Mouse (Mus musculus): ENCODE results near the gene Tenm4. TPM values are rescaled to one million over a fixed set of nuclear protein-coding genes. Genes with fewer than 3 reads are reported as not detected.

The Tenm4 gene
- polyA plus RNA-seq, 1 experiment from 2014 or later = 45.6 TPM

GRCm38 (mm10) chr7:96666366-96666896 is 495.4 kb downstream of the Tenm4 start:
- no peaks in the 10 kb centered on the region for H3K9me3 ChIP-seq
- H3K4me3 ChIP-seq = no peak overlapping the region
- no peak for ATAC-seq (ENCODE audit: insufficient number of reproducible peaks, insufficient read depth, low FRiP score, low TSS enrichment, low read depth)
- WGBS = 74% methylated on average over 8 of the region's 8 CpGs
- H3K27me3 ChIP-seq = no peaks in the 10 kb centered on the region
- peaks cover 68% of the 10 kb centered on the region for H3K4me1 ChIP-seq
- H3K27ac ChIP-seq = no peak overlapping the region
- H3K36me3 ChIP-seq = no peaks in the 10 kb centered on the region
- no peak overlapping the region for H3K9ac ChIP-seq
- no peak overlapping the region for H3K4me2 ChIP-seq

- H3K27me3 ChIP-seq = no peaks in the 10 kb centered on the region
- no peaks in the 10 kb centered on the region for H3K36me3 ChIP-seq
- whole genome bisulfite sequencing = 77% methylated on average over 6 of the region's 6 CpGs
- no peak overlapping the region for H3K4me2 ChIP-seq
- no peak overlapping the region for H3K4me3 ChIP-seq
- ATAC-seq (ENCODE audit: insufficient number of reproducible peaks, insufficient read depth, low FRiP score, low TSS enrichment, low read depth) = no peak
- no peaks in the 10 kb centered on the region for H3K9me3 ChIP-seq
- H3K27ac ChIP-seq = no peak overlapping the region
- H3K4me1 ChIP-seq = peaks cover 66% of the 10 kb centered on the region
- H3K9ac ChIP-seq = no peak overlapping the region
Measured at GRCm38 (mm10) chr7:96667688-96668087, 496.6 kb downstream of the Tenm4 start.

DNA sequence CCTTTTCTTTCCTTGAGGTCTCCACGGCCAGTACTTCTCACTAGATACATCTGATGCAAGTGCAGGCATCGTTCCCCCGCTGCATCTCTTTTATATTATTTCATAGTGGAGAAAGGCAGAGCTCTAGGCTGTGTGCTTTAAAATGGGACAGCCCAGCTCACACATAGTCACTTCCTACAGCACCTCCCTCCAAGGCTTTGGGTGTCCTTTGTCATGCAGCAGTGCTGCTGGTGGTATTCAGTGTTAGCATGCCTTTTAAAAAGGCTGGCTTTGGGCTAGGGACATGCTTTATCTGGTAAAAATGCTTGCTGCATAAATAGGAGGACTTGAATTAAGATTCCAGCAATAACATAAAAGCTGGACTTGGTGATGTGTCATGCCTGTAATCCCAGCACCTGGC is 499.0 kb downstream of the Tenm4 start:
- Histone ChIP-seq H3K27ac (no peak overlapping the region), H3K9me3 (no peaks in the 10 kb centered on the region), H3K4me2 (no peak overlapping the region), H3K4me1 (peaks cover 63% of the 10 kb centered on the region), H3K4me3 (no peak overlapping the region), H3K9ac (no peak overlapping the region), H3K27me3 (no peaks in the 10 kb centered on the region), H3K36me3 (no peaks in the 10 kb centered on the region)
- ATAC-seq (ENCODE audit: insufficient number of reproducible peaks, insufficient read depth, low FRiP score, low TSS enrichment, low read depth) = no peak
- 68% methylated on average over 3 of the region's 3 CpGs for WGBS

- Histone ChIP-seq H3K4me1 (peaks cover 52% of the 10 kb centered on the region), H3K9ac (no peak overlapping the region), H3K4me3 (no peak overlapping the region), H3K9me3 (no peaks in the 10 kb centered on the region), H3K27ac (peak overlapping the region; percentile 19; the same call in 1 of the 2 replicates), H3K4me2 (no peak overlapping the region), H3K36me3 (no peaks in the 10 kb centered on the region), H3K27me3 (no peaks in the 10 kb centered on the region)
- WGBS = 26% methylated on average over 6 of the region's 6 CpGs
- no peak for ATAC-seq (ENCODE audit: insufficient number of reproducible peaks, insufficient read depth, low FRiP score, low TSS enrichment, low read depth)
Measured at GRCm38 (mm10) chr7:96672322-96672914, 501.4 kb downstream of the Tenm4 start.

GRCm38 (mm10) chr7:96677082-96677481 is 506.0 kb downstream of the Tenm4 start:
- Histone ChIP-seq H3K4me1 (peaks cover 40% of the 10 kb centered on the region), H3K4me3 (no peak overlapping the region), H3K9me3 (no peaks in the 10 kb centered on the region), H3K9ac (no peak overlapping the region), H3K27me3 (no peaks in the 10 kb centered on the region), H3K4me2 (no peak overlapping the region), H3K27ac (no peak overlapping the region), H3K36me3 (no peaks in the 10 kb centered on the region)
- 65% methylated on average over 2 of the region's 2 CpGs for WGBS
- no peak for ATAC-seq (ENCODE audit: insufficient number of reproducible peaks, insufficient read depth, low FRiP score, low TSS enrichment, low read depth)

GRCm38 (mm10) chr7:96678236-96678635 is 507.2 kb downstream of the Tenm4 start:
- peaks cover 30% of the 10 kb centered on the region for H3K4me1 ChIP-seq
- H3K9me3 ChIP-seq = no peaks in the 10 kb centered on the region
- 93% methylated on average over 4 of the region's 4 CpGs for WGBS
- no peak overlapping the region for H3K9ac ChIP-seq
- H3K4me3 ChIP-seq = no peak overlapping the region
- H3K27me3 ChIP-seq = no peaks in the 10 kb centered on the region
- no peak overlapping the region for H3K4me2 ChIP-seq
- no peak for ATAC-seq (ENCODE audit: insufficient number of reproducible peaks, insufficient read depth, low FRiP score, low TSS enrichment, low read depth)
- H3K27ac ChIP-seq = no peak overlapping the region
- H3K36me3 ChIP-seq = no peaks in the 10 kb centered on the region

DNA sequence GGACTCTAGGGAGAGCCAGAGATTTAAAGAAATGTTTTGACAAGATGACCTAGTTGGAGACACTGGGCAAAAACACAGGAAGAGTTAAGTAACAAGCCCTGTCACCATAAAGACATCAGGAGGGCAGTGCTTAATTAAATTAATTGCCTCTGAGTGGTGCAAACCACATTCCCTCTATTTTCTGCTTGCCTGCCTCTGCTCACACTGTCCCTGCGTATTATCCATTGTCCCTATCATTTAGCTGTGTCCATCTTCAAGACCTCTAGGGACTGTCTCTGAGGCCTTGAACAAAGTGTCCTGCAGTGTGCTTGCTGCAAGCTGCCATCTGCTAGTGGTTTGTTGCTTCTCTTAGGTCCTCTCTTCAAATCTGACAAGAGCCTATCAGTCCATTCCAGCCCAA is 508.7 kb downstream of the Tenm4 start:
- peak overlapping the region; percentile 7; the same call in 1 of the 2 replicates for H3K27ac ChIP-seq
- H3K4me3 ChIP-seq = no peak overlapping the region
- ATAC-seq (ENCODE audit: insufficient number of reproducible peaks, insufficient read depth, low FRiP score, low TSS enrichment, low read depth) = no peak
- H3K27me3 ChIP-seq = no peaks in the 10 kb centered on the region
- H3K4me1 ChIP-seq = peaks cover 37% of the 10 kb centered on the region
- H3K36me3 ChIP-seq = no peaks in the 10 kb centered on the region
- H3K9ac ChIP-seq = no peak overlapping the region
- WGBS = 53% methylated on average over 1 of the region's 1 CpGs
- no peaks in the 10 kb centered on the region for H3K9me3 ChIP-seq
- no peak overlapping the region for H3K4me2 ChIP-seq

GRCm38 (mm10) chr7:96680405-96680804 is 509.4 kb downstream of the Tenm4 start:
- no peak overlapping the region for H3K4me3 ChIP-seq
- peak overlapping the region; percentile 7; the same call in 1 of the 2 replicates for H3K27ac ChIP-seq
- H3K27me3 ChIP-seq = no peaks in the 10 kb centered on the region
- H3K36me3 ChIP-seq = no peaks in the 10 kb centered on the region
- H3K4me1 ChIP-seq = peaks cover 42% of the 10 kb centered on the region
- no peak overlapping the region for H3K9ac ChIP-seq
- no peak for ATAC-seq (ENCODE audit: insufficient number of reproducible peaks, insufficient read depth, low FRiP score, low TSS enrichment, low read depth)
- no peak overlapping the region for H3K4me2 ChIP-seq
- H3K9me3 ChIP-seq = no peaks in the 10 kb centered on the region
- WGBS = 85% methylated on average over 5 of the region's 5 CpGs

DNA sequence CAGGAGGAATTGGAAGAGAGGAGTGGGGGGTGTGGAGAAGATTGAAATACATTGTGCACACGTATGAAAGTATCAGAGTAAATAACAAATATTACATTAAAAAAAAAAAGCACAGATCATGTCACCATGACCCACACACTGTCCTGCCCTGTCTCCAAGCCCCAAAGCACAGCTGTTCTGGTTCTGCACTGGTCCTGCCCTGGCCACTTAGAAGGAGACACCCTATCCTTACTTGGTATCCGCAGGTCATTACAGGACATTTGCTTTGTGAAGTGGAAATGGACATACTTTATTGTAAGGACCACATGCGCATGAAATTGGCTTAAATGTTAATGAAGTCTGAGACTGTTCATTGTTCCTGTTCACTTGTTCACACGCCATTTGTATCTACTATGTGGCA is 510.8 kb downstream of the Tenm4 start:
- Histone ChIP-seq H3K36me3 (no peaks in the 10 kb centered on the region), H3K4me1 (peaks cover 38% of the 10 kb centered on the region), H3K27me3 (no peaks in the 10 kb centered on the region), H3K9ac (no peak overlapping the region), H3K27ac (no peak overlapping the region), H3K4me2 (no peak overlapping the region), H3K4me3 (no peak overlapping the region), H3K9me3 (no peaks in the 10 kb centered on the region)
- WGBS = 87% methylated on average over 4 of the region's 4 CpGs
- ATAC-seq (ENCODE audit: insufficient number of reproducible peaks, insufficient read depth, low FRiP score, low TSS enrichment, low read depth) = no peak

DNA sequence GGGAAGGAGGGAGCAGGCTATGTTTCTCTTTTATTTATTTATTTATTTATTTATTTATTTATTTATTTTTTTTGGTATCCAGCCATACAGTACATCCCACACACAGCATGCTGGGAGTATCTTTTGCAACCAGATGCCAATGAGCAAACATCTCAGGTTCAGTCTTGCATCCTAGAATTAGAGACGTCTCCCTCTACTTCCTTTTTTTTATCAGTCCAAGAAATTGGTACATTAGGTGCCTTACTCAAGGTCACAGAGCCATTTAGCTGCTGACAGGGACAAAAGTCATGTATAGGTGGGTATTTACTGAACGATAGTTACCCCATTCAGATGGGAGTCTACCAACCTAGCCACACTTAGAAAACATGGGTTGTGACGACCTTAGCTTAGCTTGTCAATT is 517.1 kb downstream of the Tenm4 start:
- H3K4me3 ChIP-seq = no peak overlapping the region
- peaks cover 18% of the 10 kb centered on the region; the same call in 1 of the 2 replicates for H3K4me1 ChIP-seq
- ATAC-seq (ENCODE audit: insufficient number of reproducible peaks, insufficient read depth, low FRiP score, low TSS enrichment, low read depth) = no peak
- WGBS = 82% methylated on average over 3 of the region's 3 CpGs
- no peaks in the 10 kb centered on the region for H3K27me3 ChIP-seq
- no peaks in the 10 kb centered on the region for H3K9me3 ChIP-seq
- no peak overlapping the region for H3K4me2 ChIP-seq
- no peak overlapping the region for H3K27ac ChIP-seq
- H3K9ac ChIP-seq = no peak overlapping the region
- no peaks in the 10 kb centered on the region for H3K36me3 ChIP-seq

- WGBS = 83% methylated on average over 8 of the region's 8 CpGs
- Histone ChIP-seq H3K36me3 (peaks cover 20% of the 10 kb centered on the region; the same call in 1 of the 2 replicates), H3K27ac (no peak overlapping the region), H3K4me1 (no peaks in the 10 kb centered on the region), H3K9ac (no peak overlapping the region), H3K27me3 (no peaks in the 10 kb centered on the region), H3K4me2 (no peak overlapping the region), H3K4me3 (no peak overlapping the region), H3K9me3 (no peaks in the 10 kb centered on the region)
- ATAC-seq (ENCODE audit: insufficient number of reproducible peaks, insufficient read depth, low FRiP score, low TSS enrichment, low read depth) = no peak
Measured at GRCm38 (mm10) chr7:96701097-96701845, 530.2 kb downstream of the Tenm4 start.

GRCm38 (mm10) chr7:96703958-96704357 is 532.9 kb downstream of the Tenm4 start:
- Histone ChIP-seq H3K9me3 (no peaks in the 10 kb centered on the region), H3K4me2 (no peak overlapping the region), H3K36me3 (peaks cover 27% of the 10 kb centered on the region; the same call in 1 of the 2 replicates), H3K9ac (no peak overlapping the region), H3K27me3 (no peaks in the 10 kb centered on the region), H3K4me1 (no peaks in the 10 kb centered on the region; the same call in 1 of the 2 replicates), H3K4me3 (no peak overlapping the region), H3K27ac (no peak overlapping the region)
- no peak for ATAC-seq (ENCODE audit: insufficient number of reproducible peaks, insufficient read depth, low FRiP score, low TSS enrichment, low read depth)
- WGBS = 79% methylated on average over 16 of the region's 16 CpGs

Data from embryonic facial prominence, embryonic 13.5 days (tissue).